Mouse (Mus musculus) midbrain, embryonic 11.5 days (tissue): Measurements from ENCODE around the gene Fbxo8. TPM values are rescaled to one million over a fixed set of nuclear protein-coding genes. Genes with fewer than 3 reads are reported as not detected.

Experiments used
- ATAC-seq: fragments of 200-750 bp; cut with Nextera tagmentation; 2 replicates; pipeline ENCODE4 v1.8.0; 2017; ENCODE audit warnings: moderate TSS enrichment, moderate library complexity; ENCODE audit not compliant: low FRiP score
- DNase-seq: peaks from one replicate; pipeline ENCODE4 v3.0.0; 2015; ENCODE audit warnings: low spot score; ENCODE audit errors: missing footprints
- H3K27ac ChIP-seq: fragments of 300-500 bp; sonication (generic); 2 replicates; pipeline ENCODE4 v1.5.1; 2014; ENCODE audit warnings: low read depth, low read length
- H3K27me3 ChIP-seq: fragments of 300-500 bp; sonication (generic); 2 replicates; pipeline ENCODE4 v1.6.1; 2014; ENCODE audit warnings: mild to moderate bottlenecking, low read length, moderate library complexity, mixed read lengths; ENCODE audit not compliant: control insufficient read depth, insufficient read depth
- H3K36me3 ChIP-seq: fragments of 300-500 bp; sonication (generic); 2 replicates; pipeline ENCODE4 v1.6.1; 2014; ENCODE audit warnings: mild to moderate bottlenecking, low read length, moderate library complexity, mixed read lengths; ENCODE audit not compliant: control insufficient read depth, insufficient read depth
- H3K4me1 ChIP-seq: fragments of 300-500 bp; sonication (generic); 2 replicates; pipeline ENCODE4 v1.6.1; 2014; ENCODE audit warnings: low read length; ENCODE audit not compliant: control insufficient read depth, insufficient read depth
- H3K4me2 ChIP-seq: fragments of 300-500 bp; sonication (generic); 2 replicates; pipeline ENCODE4 v1.6.1; 2014; ENCODE audit warnings: mild to moderate bottlenecking, moderate library complexity
- H3K4me3 ChIP-seq: fragments of 300-500 bp; sonication (generic); 2 replicates; pipeline ENCODE4 v1.5.1; 2014; ENCODE audit warnings: low read depth, low read length
- H3K9ac ChIP-seq: fragments of 300-500 bp; sonication (generic); 2 replicates; pipeline ENCODE4 v1.6.1; 2014; ENCODE audit warnings: low read length
- H3K9me3 ChIP-seq: fragments of 300-500 bp; sonication (generic); 2 replicates; pipeline ENCODE4 v1.6.1; 2016; ENCODE audit warnings: low read length; ENCODE audit not compliant: control insufficient read depth
- WGBS: fragments of 180-500 bp; shearing (Covaris S2); extraction: QIAGEN DNeasy Blood & Tissue Kit; methylation state at CpG from one replicate; pipeline ENCODE4 v1.1.7; 2014; 5-methylcytosine and 5-hydroxymethylcytosine counted together
- polyA plus RNA-seq: library from polyadenylated mRNA; unstranded; fragments of >200 nt; fragmentation: Nextera tagmentation; extraction: Ambion mirVana; gene quantifications from 2 replicates; pipeline ENCODE4 v1.2.1, GENCODE M21; 2014

Gene Fbxo8
- polyA plus RNA-seq, 1 experiment from 2014 or later = 44.0 TPM

DNA sequence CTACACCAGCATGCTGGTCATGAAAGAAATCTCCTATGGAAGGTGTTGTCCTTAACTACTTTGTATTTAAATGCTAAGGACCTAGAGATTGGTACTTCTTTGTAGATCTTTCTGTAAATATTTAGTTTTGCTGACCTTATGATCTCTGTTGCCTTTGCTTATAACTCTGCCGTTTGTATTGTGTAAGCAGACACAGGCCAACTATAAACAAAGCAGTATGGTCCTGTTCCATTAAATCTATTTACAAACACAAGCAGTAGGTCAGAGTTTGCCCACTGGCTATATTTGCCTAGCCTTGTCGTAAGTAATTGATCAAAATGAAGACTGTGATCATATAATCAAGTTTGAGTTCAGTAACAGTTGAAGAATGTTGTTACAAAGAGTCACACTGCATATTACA is 38.1 kb downstream of the Fbxo8 start:
- Histone ChIP-seq H3K9me3 (no peaks in the 10 kb centered on the region), H3K4me3 (no peak overlapping the region), H3K36me3 (no peaks in the 10 kb centered on the region; the same call in 1 of the 2 replicates), H3K4me2 (no peak overlapping the region), H3K27me3 (no peaks in the 10 kb centered on the region), H3K9ac (no peak overlapping the region), H3K4me1 (no peaks in the 10 kb centered on the region), H3K27ac (no peak overlapping the region)
- 81% methylated on average over 2 of the region's 2 CpGs for WGBS
- ATAC-seq (no peak), DNase-seq (no peak)

DNA sequence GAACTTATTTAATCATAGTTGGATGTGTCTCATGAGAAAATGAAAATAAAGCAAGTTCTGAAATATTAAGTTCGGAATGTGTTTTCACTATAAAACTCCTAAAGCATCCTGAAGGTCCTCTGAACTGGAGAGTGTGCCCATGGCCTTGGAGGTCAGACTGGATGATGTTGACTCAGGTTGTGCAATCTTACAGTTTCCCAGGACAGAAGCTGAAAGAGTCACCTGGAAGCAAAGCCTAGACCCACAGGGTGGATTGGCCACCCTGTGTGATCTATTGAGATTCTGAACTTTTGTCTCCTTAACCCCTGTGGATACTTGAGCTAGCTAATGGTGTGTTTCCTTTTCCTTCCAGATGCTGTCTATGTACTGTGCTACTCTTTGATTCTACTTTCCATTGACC is 40.2 kb downstream of the Fbxo8 start:
- no peak overlapping the region for H3K9ac ChIP-seq

DNA sequence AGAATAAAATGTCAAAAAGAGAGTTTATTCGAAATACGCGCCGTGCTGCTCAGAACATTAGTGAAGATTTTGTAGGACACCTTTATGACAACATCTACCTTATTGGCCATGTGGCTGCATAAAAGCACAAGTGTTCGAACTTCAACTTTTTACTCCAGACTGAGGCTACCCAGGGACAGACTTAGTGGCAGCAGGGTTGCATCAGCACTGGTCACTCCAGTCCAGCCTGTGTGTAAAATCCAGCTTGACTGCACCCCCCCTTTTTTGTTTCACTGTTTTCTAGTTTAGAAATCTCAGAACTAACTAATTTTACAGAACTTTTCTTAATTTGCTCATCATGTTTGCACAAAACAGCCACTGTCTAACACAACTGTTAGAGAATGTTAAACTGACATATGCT is 40.6 kb downstream of the Fbxo8 start:
- Histone ChIP-seq H3K4me2 (no peak overlapping the region), H3K36me3 (no peaks in the 10 kb centered on the region; the same call in 1 of the 2 replicates), H3K27ac (no peak overlapping the region), H3K9me3 (no peaks in the 10 kb centered on the region), H3K4me1 (no peaks in the 10 kb centered on the region), H3K9ac (no peak overlapping the region), H3K27me3 (no peaks in the 10 kb centered on the region), H3K4me3 (no peak overlapping the region)
- DNase-seq (no peak), ATAC-seq (no peak)
- 94% methylated on average over 5 of the region's 5 CpGs for WGBS

More for the DNA sequence above, 40.2 kb downstream of the Fbxo8 start:
- Histone ChIP-seq H3K36me3 (no peaks in the 10 kb centered on the region; the same call in 1 of the 2 replicates), H3K4me3 (no peak overlapping the region), H3K27ac (no peak overlapping the region), H3K4me2 (no peak overlapping the region), H3K27me3 (no peaks in the 10 kb centered on the region), H3K4me1 (no peaks in the 10 kb centered on the region), H3K9me3 (no peaks in the 10 kb centered on the region)
- ATAC-seq (no peak), DNase-seq (no peak)
- 84% methylated on average over 1 of the region's 1 CpGs for WGBS

DNA sequence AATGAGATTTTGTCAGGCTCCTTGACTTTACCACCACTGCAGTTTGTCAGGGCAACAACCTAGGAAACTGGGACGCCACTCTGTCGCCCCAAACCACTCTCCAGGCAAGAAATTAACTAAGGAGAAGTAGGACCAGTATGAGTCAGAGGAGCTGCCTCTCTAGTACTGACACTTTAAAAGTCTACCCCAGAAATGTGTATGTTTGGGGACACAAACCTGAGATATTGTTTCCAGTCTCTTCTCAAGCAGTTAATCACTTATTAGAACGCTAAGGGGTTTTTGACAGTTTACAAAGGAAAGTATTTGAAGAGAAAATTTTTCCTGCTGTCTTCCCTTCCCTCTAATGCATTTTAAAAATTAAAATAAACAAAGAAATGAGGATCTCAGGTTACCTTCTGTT is 55.6 kb downstream of the Fbxo8 start:
- no peak for ATAC-seq

GRCm38 (mm10) chr8:56611736-56612135 is 60.8 kb downstream of the Fbxo8 start:
- Histone ChIP-seq H3K9me3 (no peaks in the 10 kb centered on the region), H3K36me3 (no peaks in the 10 kb centered on the region), H3K27ac (no peak overlapping the region), H3K9ac (no peak overlapping the region), H3K4me2 (no peak overlapping the region), H3K4me1 (no peaks in the 10 kb centered on the region), H3K27me3 (no peaks in the 10 kb centered on the region), H3K4me3 (no peak overlapping the region)
- 89% methylated on average over 6 of the region's 6 CpGs for WGBS
- ATAC-seq (no peak), DNase-seq (no peak)

More for the DNA sequence above, 55.6 kb downstream of the Fbxo8 start:
- DNase-seq = no peak
- Histone ChIP-seq H3K27ac (no peak overlapping the region), H3K27me3 (no peaks in the 10 kb centered on the region), H3K9ac (no peak overlapping the region), H3K9me3 (no peaks in the 10 kb centered on the region), H3K4me3 (no peak overlapping the region), H3K4me2 (no peak overlapping the region), H3K4me1 (no peaks in the 10 kb centered on the region), H3K36me3 (no peaks in the 10 kb centered on the region)
- 66% methylated on average over 3 of the region's 3 CpGs for WGBS

- Histone ChIP-seq H3K27me3 (no peaks in the 10 kb centered on the region), H3K9ac (no peak overlapping the region), H3K4me3 (no peak overlapping the region), H3K9me3 (no peaks in the 10 kb centered on the region), H3K27ac (no peak overlapping the region), H3K4me1 (no peaks in the 10 kb centered on the region), H3K36me3 (no peaks in the 10 kb centered on the region), H3K4me2 (no peak overlapping the region)
- 91% methylated on average over 1 of the region's 1 CpGs for WGBS
- peak; percentile 64 for DNase-seq
- no peak for ATAC-seq
These were observed 63.3 kb downstream of the Fbxo8 start for GRCm38 (mm10) chr8:56614235-56614634.

GRCm38 (mm10) chr8:56615005-56615404 is 64.1 kb downstream of the Fbxo8 start:
- WGBS = 2% methylated on average over 5 of the region's 5 CpGs
- H3K4me2 ChIP-seq = no peak overlapping the region
- ATAC-seq (peak; percentile 63), DNase-seq (peak; percentile 99)
- H3K4me3 ChIP-seq = no peak overlapping the region
- H3K27ac ChIP-seq = no peak overlapping the region
- no peaks in the 10 kb centered on the region for H3K36me3 ChIP-seq
- no peaks in the 10 kb centered on the region for H3K9me3 ChIP-seq
- peaks cover 6% of the 10 kb centered on the region for H3K4me1 ChIP-seq
- peaks cover 3% of the 10 kb centered on the region for H3K27me3 ChIP-seq
- no peak overlapping the region for H3K9ac ChIP-seq

DNA sequence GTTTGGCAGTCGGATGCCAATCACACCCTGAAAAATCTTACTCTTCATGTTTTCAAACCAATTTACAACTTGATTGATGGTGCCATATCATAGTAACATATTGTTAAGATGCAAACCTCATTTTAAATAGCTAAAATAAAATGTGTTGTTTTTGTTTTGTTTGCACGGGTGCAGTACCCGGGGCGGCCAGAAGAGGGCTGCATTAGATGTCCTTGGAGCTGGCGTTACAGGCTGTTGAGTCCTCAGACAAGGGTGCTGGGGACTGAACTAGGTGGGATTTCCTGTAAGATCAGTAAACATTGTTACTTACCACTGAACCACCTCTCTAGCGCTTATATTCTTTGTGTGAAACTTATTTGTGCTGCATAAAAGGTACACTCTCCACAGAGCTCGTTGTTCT is 65.4 kb downstream of the Fbxo8 start:
- H3K36me3 ChIP-seq = no peaks in the 10 kb centered on the region
- H3K4me3 ChIP-seq = no peak overlapping the region
- H3K27ac ChIP-seq = no peak overlapping the region
- WGBS = 33% methylated on average over 7 of the region's 7 CpGs
- no peaks in the 10 kb centered on the region for H3K9me3 ChIP-seq
- DNase-seq (peak; percentile 95), ATAC-seq (no peak)
- H3K27me3 ChIP-seq = peaks cover 10% of the 10 kb centered on the region
- H3K4me1 ChIP-seq = peaks cover 12% of the 10 kb centered on the region
- no peak overlapping the region for H3K9ac ChIP-seq
- no peak overlapping the region for H3K4me2 ChIP-seq

GRCm38 (mm10) chr8:56617271-56617670 is 66.4 kb downstream of the Fbxo8 start:
- WGBS = 95% methylated on average over 6 of the region's 6 CpGs
- H3K36me3 ChIP-seq = no peaks in the 10 kb centered on the region
- H3K4me1 ChIP-seq = peaks cover 14% of the 10 kb centered on the region
- no peak overlapping the region for H3K9ac ChIP-seq
- DNase-seq (no peak), ATAC-seq (no peak)
- H3K4me2 ChIP-seq = no peak overlapping the region
- no peak overlapping the region for H3K4me3 ChIP-seq
- no peak overlapping the region for H3K27ac ChIP-seq
- no peaks in the 10 kb centered on the region for H3K9me3 ChIP-seq
- H3K27me3 ChIP-seq = peaks cover 10% of the 10 kb centered on the region

- no peaks in the 10 kb centered on the region for H3K36me3 ChIP-seq
- peaks cover 14% of the 10 kb centered on the region for H3K27me3 ChIP-seq
- DNase-seq (no peak), ATAC-seq (no peak)
- H3K9me3 ChIP-seq = no peaks in the 10 kb centered on the region
- WGBS = 25% methylated on average over 4 of the region's 4 CpGs
- no peak overlapping the region for H3K4me3 ChIP-seq
- no peak overlapping the region for H3K4me2 ChIP-seq
- H3K27ac ChIP-seq = no peak overlapping the region
- no peak overlapping the region for H3K9ac ChIP-seq
- peaks cover 20% of the 10 kb centered on the region for H3K4me1 ChIP-seq
These were observed 68.2 kb downstream of the Fbxo8 start for GRCm38 (mm10) chr8:56619056-56619455.
